Mouse (Mus musculus) G1E (cell line): ENCODE measurements around the gene Hivep3.

ENCODE experiments used
- CTCF ChIP-seq: IDR thresholded peaks from 2 replicates; pipeline ENCODE4 v1.5.1; 2012; ENCODE audit warnings: low read depth, low read length, inconsistent platforms, mixed read lengths
- GATA1 ChIP-seq: IDR thresholded peaks from 2 replicates; pipeline ENCODE4 v1.6.1; 2012; ENCODE audit warnings: borderline replicate concordance, low read length, inconsistent platforms, mixed read lengths
- GATA2 ChIP-seq: IDR thresholded peaks from 2 replicates; pipeline ENCODE4 v1.6.1; 2012; ENCODE audit warnings: low read depth, low read length, inconsistent platforms, borderline replicate concordance
- POLR2AphosphoS5 ChIP-seq: IDR thresholded peaks from 2 replicates; pipeline ENCODE4 v1.6.1; 2012; ENCODE audit warnings: low read depth, low read length, inconsistent platforms; ENCODE audit not compliant: insufficient replicate concordance
- TAL1 ChIP-seq: conservative IDR thresholded peaks from 2 replicates; pipeline ENCODE4 v1.6.1; 2012; ENCODE audit warnings: low read depth, low read length, inconsistent platforms, mixed read lengths

- TF ChIP-seq CTCF (no peak), GATA2 (no peak), GATA1 (no peak), POLR2AphosphoS5 (no peak), TAL1 (no peak)
Observed at GRCm38 (mm10) chr4:120067592-120068235, 334.1 kb downstream of the Hivep3 start.
